Mouse (Mus musculus): Measurements from ENCODE around the gene Zc3h10. TPM values are rescaled to one million over a fixed set of nuclear protein-coding genes. Genes with fewer than 3 reads are reported as not detected.
A peak's percentile ranks its signal among the peaks of the same experiment; 100 is the strongest.

The Zc3h10 gene
- 15.4 and 18.7 TPM in 2 replicates for polyA plus RNA-seq (2012; rRNA removed)

- WGBS, result under 1% methylated on average over 50 of the region's 50 CpGs
- H3K27ac ChIP-seq (ENCODE audit: insufficient read depth, low read length), result peak within 1 kb of the TSS; percentile 55
- peak; percentile 94 to 98 for DNase-seq
- peak; percentile 68; the same call in 1 of the 2 replicates for TF ChIP-seq POLR2A (IDR thresholded peaks at IDR 0.05; ENCODE audit: borderline replicate concordance, insufficient read depth, low read length)
- no peak; the same call in 1 of the 2 replicates for TF ChIP-seq CTCF (IDR thresholded peaks at IDR 0.05; ENCODE audit: borderline replicate concordance, insufficient read depth, low read depth, low read length)
- peaks cover 3% of the 10 kb centered on the region; the same call in 1 of the 2 replicates for H3K4me1 ChIP-seq (ENCODE audit: control insufficient read depth, insufficient read depth, low read length)
- H3K4me3 ChIP-seq (replicated peaks; ENCODE audit: insufficient read depth, low read depth, low read length), result peak within 1 kb of the TSS; percentile 79
- no peaks in the 10 kb centered on the region for H3K27me3 ChIP-seq (ENCODE audit: control insufficient read depth, insufficient read depth, low read length)
Observed at GRCm38 (mm10) chr10:128547361-128548032, at the start of gene Zc3h10. TSS of gene Zc3h10 (minus strand) at chr10:128547774.

DNA sequence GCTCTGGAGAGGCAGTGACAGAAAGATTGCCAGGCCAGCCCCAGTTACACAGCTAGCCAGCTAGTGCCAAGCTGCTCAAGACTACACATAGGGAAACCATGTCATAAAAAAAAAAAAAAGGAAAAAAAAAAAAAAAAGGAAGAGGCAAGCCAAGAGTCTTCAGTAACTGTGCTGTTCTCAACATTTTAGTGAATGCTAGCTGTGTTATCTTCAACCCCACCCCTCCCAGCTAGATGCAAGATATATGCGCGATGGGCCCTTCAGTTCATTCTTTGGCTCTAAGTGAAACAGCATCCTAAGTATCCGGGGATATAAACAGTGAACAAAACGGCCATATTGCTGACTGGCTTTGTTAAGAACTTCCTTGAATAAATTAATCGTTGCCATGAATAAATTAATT, 45.2 kb upstream of the Zc3h10 start:
- 0 out of 2 replicates have a peak, but pooled peaks cover 1% of the 10 kb centered on the region for H3K27me3 ChIP-seq (ENCODE audit: control insufficient read depth, insufficient read depth, low read length)
- 62% methylated on average over 5 of the region's 5 CpGs for WGBS
- H3K27ac ChIP-seq (ENCODE audit: insufficient read depth, low read length), result no peak overlapping the region
- TF ChIP-seq POLR2A (IDR thresholded peaks at IDR 0.05; ENCODE audit: borderline replicate concordance, insufficient read depth, low read length) (no peak), CTCF (IDR thresholded peaks at IDR 0.05; ENCODE audit: borderline replicate concordance, insufficient read depth, low read depth, low read length) (no peak)
- no peak for DNase-seq
- no peaks in the 10 kb centered on the region; the same call in 1 of the 2 replicates for H3K4me1 ChIP-seq (ENCODE audit: control insufficient read depth, insufficient read depth, low read length)
- H3K4me3 ChIP-seq (replicated peaks; ENCODE audit: insufficient read depth, low read depth, low read length), result no peak overlapping the region

- Histone ChIP-seq H3K4me1 (ENCODE audit: control insufficient read depth, insufficient read depth, low read length) (no peaks in the 10 kb centered on the region; the same call in 1 of the 2 replicates), H3K27me3 (ENCODE audit: control insufficient read depth, insufficient read depth, low read length) (0 out of 2 replicates have a peak, but pooled peaks cover 1% of the 10 kb centered on the region), H3K4me3 (replicated peaks; ENCODE audit: insufficient read depth, low read depth, low read length) (no peak overlapping the region), H3K27ac (ENCODE audit: insufficient read depth, low read length) (no peak overlapping the region)
- no peak for DNase-seq
- 87% methylated on average over 6 of the region's 6 CpGs for WGBS
- TF ChIP-seq POLR2A (IDR thresholded peaks at IDR 0.05; ENCODE audit: borderline replicate concordance, insufficient read depth, low read length), result no peak
- no peak for TF ChIP-seq CTCF (IDR thresholded peaks at IDR 0.05; ENCODE audit: borderline replicate concordance, insufficient read depth, low read depth, low read length)
Observed at GRCm38 (mm10) chr10:128591436-128591835, 43.9 kb upstream of the Zc3h10 start.

GRCm38 (mm10) chr10:128590193-128590690, 42.7 kb upstream of the Zc3h10 start:
- WGBS, result 2% methylated on average over 43 of the region's 43 CpGs
- peak; percentile 58 to 73 for DNase-seq
- H3K27ac ChIP-seq (ENCODE audit: insufficient read depth, low read length), result no peak overlapping the region

GRCm38 (mm10) chr10:128589464-128590192, 42.1 kb upstream of the Zc3h10 start, which contains the start of gene Erbb3:
TSS of gene Erbb3 (minus strand) at chr10:128589652.
- H3K4me3 ChIP-seq (replicated peaks; ENCODE audit: insufficient read depth, low read depth, low read length), result peak within 1 kb of the TSS; percentile 56
- no peaks in the 10 kb centered on the region; the same call in 1 of the 2 replicates for H3K4me1 ChIP-seq (ENCODE audit: control insufficient read depth, insufficient read depth, low read length)
- H3K27ac ChIP-seq (ENCODE audit: insufficient read depth, low read length), result no peak within 1 kb of the TSS
- TF ChIP-seq CTCF (IDR thresholded peaks at IDR 0.05; ENCODE audit: borderline replicate concordance, insufficient read depth, low read depth, low read length), result no peak
- TF ChIP-seq POLR2A (IDR thresholded peaks at IDR 0.05; ENCODE audit: borderline replicate concordance, insufficient read depth, low read length), result no peak
- DNase-seq, result peak; percentile 40 to 53
- WGBS, result 0% methylated on average over 42 of the region's 43 CpGs
- H3K27me3 ChIP-seq (ENCODE audit: control insufficient read depth, insufficient read depth, low read length), result 0 out of 2 replicates have a peak, but pooled peaks cover 1% of the 10 kb centered on the region

More at GRCm38 (mm10) chr10:128590193-128590690, 42.7 kb upstream of the Zc3h10 start:
- TF ChIP-seq POLR2A (IDR thresholded peaks at IDR 0.05; ENCODE audit: borderline replicate concordance, insufficient read depth, low read length) (no peak), CTCF (IDR thresholded peaks at IDR 0.05; ENCODE audit: borderline replicate concordance, insufficient read depth, low read depth, low read length) (peak; percentile 79; the same call in 1 of the 2 replicates)
- 0 out of 2 replicates have a peak, but pooled peaks cover 1% of the 10 kb centered on the region for H3K27me3 ChIP-seq (ENCODE audit: control insufficient read depth, insufficient read depth, low read length)
- H3K4me1 ChIP-seq (ENCODE audit: control insufficient read depth, insufficient read depth, low read length), result no peaks in the 10 kb centered on the region; the same call in 1 of the 2 replicates
- peak overlapping the region; percentile 56 for H3K4me3 ChIP-seq (replicated peaks; ENCODE audit: insufficient read depth, low read depth, low read length)

DNA sequence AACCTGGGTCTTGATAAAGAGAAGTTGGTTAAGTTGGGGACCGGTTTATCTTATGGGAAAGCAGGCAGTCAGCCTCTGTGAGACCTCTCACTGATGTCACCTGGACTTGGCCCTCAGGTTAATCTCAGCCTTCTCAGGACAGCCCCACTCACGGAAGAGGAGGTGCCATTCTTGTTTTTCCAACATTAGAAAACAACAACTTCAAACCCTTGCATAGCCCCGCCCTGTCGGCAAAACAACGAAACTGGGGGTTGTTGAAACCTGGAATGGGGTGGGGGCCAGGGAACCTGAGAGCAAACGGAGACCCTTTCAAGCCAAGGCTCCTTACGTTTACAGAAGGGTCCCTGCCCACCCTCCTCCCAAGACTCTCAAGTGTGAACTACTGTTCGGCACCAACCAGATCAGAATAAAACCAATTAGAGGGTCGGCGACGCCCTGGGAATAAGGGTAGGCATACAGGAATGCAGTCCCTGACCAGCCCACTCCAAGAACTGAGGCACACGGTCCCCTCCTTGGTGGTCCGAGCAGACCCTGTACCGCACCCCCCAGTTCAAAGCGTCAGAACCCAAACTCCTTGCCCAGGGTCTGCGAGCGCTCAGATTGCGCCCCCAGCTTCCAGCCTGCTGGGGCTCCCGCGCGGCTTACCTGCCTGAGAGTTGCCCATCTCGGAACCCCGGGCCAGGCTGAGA, 41.3 kb upstream of the Zc3h10 start:
- 0 out of 2 replicates have a peak, but pooled peaks cover 1% of the 10 kb centered on the region for H3K27me3 ChIP-seq (ENCODE audit: control insufficient read depth, insufficient read depth, low read length)
- whole genome bisulfite sequencing, result 6% methylated on average over 23 of the region's 23 CpGs
- DNase-seq, result no peak

GRCm38 (mm10) chr10:128588136-128588535, 40.6 kb upstream of the Zc3h10 start:
- no peak overlapping the region for H3K27ac ChIP-seq (ENCODE audit: insufficient read depth, low read length)

More for the DNA sequence above, 41.3 kb upstream of the Zc3h10 start:
- peak overlapping the region; percentile 56 for H3K4me3 ChIP-seq (replicated peaks; ENCODE audit: insufficient read depth, low read depth, low read length)
- TF ChIP-seq POLR2A (IDR thresholded peaks at IDR 0.05; ENCODE audit: borderline replicate concordance, insufficient read depth, low read length), result no peak
- no peak for TF ChIP-seq CTCF (IDR thresholded peaks at IDR 0.05; ENCODE audit: borderline replicate concordance, insufficient read depth, low read depth, low read length)
- H3K4me1 ChIP-seq (ENCODE audit: control insufficient read depth, insufficient read depth, low read length), result no peaks in the 10 kb centered on the region; the same call in 1 of the 2 replicates
- no peak overlapping the region for H3K27ac ChIP-seq (ENCODE audit: insufficient read depth, low read length)

More at GRCm38 (mm10) chr10:128588136-128588535, 40.6 kb upstream of the Zc3h10 start:
- 0 out of 2 replicates have a peak, but pooled peaks cover 1% of the 10 kb centered on the region for H3K27me3 ChIP-seq (ENCODE audit: control insufficient read depth, insufficient read depth, low read length)
- TF ChIP-seq POLR2A (IDR thresholded peaks at IDR 0.05; ENCODE audit: borderline replicate concordance, insufficient read depth, low read length) (no peak), CTCF (IDR thresholded peaks at IDR 0.05; ENCODE audit: borderline replicate concordance, insufficient read depth, low read depth, low read length) (no peak)
- peaks cover 3% of the 10 kb centered on the region; the same call in 1 of the 2 replicates for H3K4me1 ChIP-seq (ENCODE audit: control insufficient read depth, insufficient read depth, low read length)
- DNase-seq, result no peak
- no peak overlapping the region for H3K4me3 ChIP-seq (replicated peaks; ENCODE audit: insufficient read depth, low read depth, low read length)
- WGBS, result 42% methylated on average over 1 of the region's 1 CpGs

Measured in cerebellum, adult 2 months (tissue).